Mouse (Mus musculus): Measurements from ENCODE around the gene Nupr1l.
"Not testable (repeated sequence)": the region's sequence is repeated elsewhere in the genome, so short reads cannot be mapped to it uniquely, and the experiment has no call there.

Gene Nupr1l

GRCm38 (mm10) chr5:129918065-129918651, 9.8 kb downstream of the Nupr1l start:
- DNase-seq, result no peak

- DNase-seq, result no peak
These were observed 10.4 kb downstream of the Nupr1l start for GRCm38 (mm10) chr5:129918752-129919151.

GRCm38 (mm10) chr5:129919320-129919719, 11.0 kb downstream of the Nupr1l start:
- DNase-seq, result no peak

GRCm38 (mm10) chr5:129921972-129922371, 13.6 kb downstream of the Nupr1l start:
- no peak for DNase-seq

- DNase-seq, result peak; percentile 14
These were observed 16.6 kb downstream of the Nupr1l start for GRCm38 (mm10) chr5:129924820-129925452.

GRCm38 (mm10) chr5:129925933-129926332, 17.6 kb downstream of the Nupr1l start:
- DNase-seq, result no peak

- peak; percentile 77 for DNase-seq
These were observed 21.9 kb downstream of the Nupr1l start for GRCm38 (mm10) chr5:129929924-129930855.

GRCm38 (mm10) chr5:129936941-129937340, 28.6 kb downstream of the Nupr1l start:
- DNase-seq, result no peak

- no peak for DNase-seq
These were observed 31.9 kb downstream of the Nupr1l start for GRCm38 (mm10) chr5:129940281-129940680.

- DNase-seq, result no peak
These were observed 32.6 kb downstream of the Nupr1l start for GRCm38 (mm10) chr5:129940736-129941494.

GRCm38 (mm10) chr5:129941495-129942045, 33.2 kb downstream of the Nupr1l start, which contains the start of gene Vkorc1l1:
Gene Vkorc1l1 (plus strand): TSS chr5:129941970.
- DNase-seq, result peak; percentile 99

- DNase-seq, result not testable (repeated sequence)
These were observed 34.0 kb downstream of the Nupr1l start for GRCm38 (mm10) chr5:129942073-129942939.

GRCm38 (mm10) chr5:129943402-129943801, 35.1 kb downstream of the Nupr1l start:
- DNase-seq, result no peak

- DNase-seq, result no peak
These were observed 39.2 kb downstream of the Nupr1l start for GRCm38 (mm10) chr5:129947528-129948033.

- no peak for DNase-seq
These were observed 43.8 kb downstream of the Nupr1l start for GRCm38 (mm10) chr5:129952143-129952542.

GRCm38 (mm10) chr5:129954473-129955254, 46.3 kb downstream of the Nupr1l start:
- DNase-seq, result no peak

- DNase-seq, result no peak
These were observed 47.5 kb downstream of the Nupr1l start for GRCm38 (mm10) chr5:129955792-129956191.

- peak; percentile 30 for DNase-seq
These were observed 54.9 kb downstream of the Nupr1l start for GRCm38 (mm10) chr5:129963224-129963623.

Measured in lung, postnatal 36 days (tissue).